Mouse (Mus musculus): ENCODE data around the gene Srsf2. TPM values are rescaled to one million over a fixed set of nuclear protein-coding genes. Genes with fewer than 3 reads are reported as not detected.

The Srsf2 gene
- 602 TPM in 2 replicates for polyA plus RNA-seq (2012; rRNA removed)

GRCm38 (mm10) chr11:116852891-116853511 lies at the start of gene Srsf2:
TSS of gene Srsf2 (minus strand) at chr11:116853094.

GRCm38 (mm10) chr11:116852291-116852890 lies 503 bp downstream of the Srsf2 start, which contains the start of gene Mfsd11:
TSS of gene Mfsd11 (plus strand) at chr11:116852440.

GRCm38 (mm10) chr11:116843261-116844233 lies 9.3 kb downstream of the Srsf2 start, which contains the start of the genes Mettl23 and Jmjd6:
TSS of gene Mettl23 (plus strand) at chr11:116843278.
TSS of gene Jmjd6 (minus strand) at chr11:116843449.

GRCm38 (mm10) chr11:116827534-116828165 lies 25.2 kb downstream of the Srsf2 start, which contains the start of gene Mxra7:
TSS of gene Mxra7 (minus strand) at chr11:116828046.

Other genes with a start within 250 kb of the Srsf2 start
- gene Rhbdf2, start 226.1 kb downstream of the Srsf2 start, polyA plus RNA-seq (2012; rRNA removed), result 1.8 and 2.3 TPM in 2 replicates
- 1.8 and 2.3 TPM in 2 replicates for gene Prcd, start 199.6 kb downstream of the Srsf2 start, polyA plus RNA-seq (2012; rRNA removed)
- 25.8 and 26.4 TPM in 2 replicates for gene Cygb, start 198.8 kb downstream of the Srsf2 start, polyA plus RNA-seq (2012; rRNA removed)
- not detected in 2 replicates for gene St6galnac1, start 77.6 kb downstream of the Srsf2 start, polyA plus RNA-seq (2012; rRNA removed)
- 12.3 and 14.3 TPM in 2 replicates for gene Mxra7, start 25.0 kb downstream of the Srsf2 start, polyA plus RNA-seq (2012; rRNA removed)
- 53.1 and 56.0 TPM in 2 replicates for gene Mettl23, start 9.8 kb downstream of the Srsf2 start, polyA plus RNA-seq (2012; rRNA removed)
- gene Jmjd6, start 9.6 kb downstream of the Srsf2 start, polyA plus RNA-seq (2012; rRNA removed), result 33.9 and 37.6 TPM in 2 replicates
- gene Mfsd11, start 654 bp downstream of the Srsf2 start, polyA plus RNA-seq (2012; rRNA removed), result 41.9 and 44.3 TPM in 2 replicates
- 68.6 and 85.1 TPM in 2 replicates for gene Mgat5b, start 65.8 kb upstream of the Srsf2 start, polyA plus RNA-seq (2012; rRNA removed)

Measured in central nervous system, embryonic 18 days (tissue).